ENCODE assay signal across 27 mouse cellular contexts in the genomic region with DNA sequence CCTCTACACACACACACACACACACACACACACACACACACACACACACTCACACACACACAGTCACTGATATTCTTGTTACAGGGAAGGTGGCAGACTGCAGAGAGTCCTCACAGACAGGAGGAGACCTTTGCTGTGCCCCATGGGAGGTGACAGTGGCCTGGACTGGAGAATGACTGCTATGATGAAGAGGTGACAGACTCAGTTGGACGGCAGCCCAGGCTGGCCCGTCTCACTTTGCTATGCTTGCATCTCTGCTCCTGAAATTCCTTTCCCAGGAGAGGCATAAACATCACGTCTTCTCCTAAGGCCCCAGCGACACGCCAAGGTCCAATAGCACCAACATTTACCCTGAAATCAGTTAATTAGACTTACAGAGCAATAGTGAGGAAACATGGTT. TPM values are rescaled to one million over a fixed set of nuclear protein-coding genes. Genes with fewer than 3 reads are reported as not detected.
A peak's percentile ranks its signal among the peaks of the same experiment; 100 is the strongest.
DNase-seq lines count a peak whose midpoint lies in the region; ATAC-seq and TF ChIP-seq lines count a peak whose summit lies in the region.
"Had no signal": no experiment of that assay in that cellular context is flagged by ENCODE, and none has a peak within 500 bp of the region (broad histone marks: within the 10 kb centered on the region; RNA-seq: fewer than 3 reads in every experiment).

No protein-coding gene starts in this region.

- ATAC-seq in lung, embryonic 16.5 days (ENCODE audit: low read depth) = 0 out of 2 replicates have a peak, but pooled peaks have one; percentile 23
- no peak for ATAC-seq in lung, postnatal 0 days
- no peak for ATAC-seq in liver, postnatal 0 days
- ATAC-seq: forebrain, embryonic 14.5 days; forebrain, postnatal 0 days; hindbrain, postnatal 0 days; inflammation-experienced regulatory T-cells, adult 6 months; intestine, embryonic 16.5 days; Patski had no signal

- H3K27ac ChIP-seq in lung, embryonic 16.5 days (ENCODE audit: low read length) = no peak overlapping the region
- no peak overlapping the region for H3K27ac ChIP-seq in lung, postnatal 0 days (ENCODE audit: low read length)
- no peak overlapping the region for H3K27ac ChIP-seq in liver, postnatal 0 days (ENCODE audit: low read depth)
- H3K27ac ChIP-seq: embryonic facial prominence, embryonic 12.5 days; embryonic facial prominence, embryonic 15.5 days; heart, adult 2 months; heart, embryonic 10.5 days; heart, embryonic 13.5 days; hindbrain, embryonic 14.5 days; hindbrain, postnatal 0 days had no signal

- no peak overlapping the region for H3K4me2 ChIP-seq in lung, embryonic 16.5 days (ENCODE audit: low read depth, low read length)
- H3K4me2 ChIP-seq in lung, postnatal 0 days (replicated peaks; ENCODE audit: low read depth, low read length) = no peak overlapping the region
- no peak overlapping the region for H3K4me2 ChIP-seq in liver, postnatal 0 days (ENCODE audit: low read depth, low read length)
- H3K4me2 ChIP-seq: embryonic facial prominence, embryonic 12.5 days; embryonic facial prominence, embryonic 15.5 days; heart, embryonic 13.5 days; hindbrain, embryonic 14.5 days had no signal

- H3K4me1 ChIP-seq in lung, embryonic 16.5 days (replicated peaks; ENCODE audit: control insufficient read depth, insufficient read depth, low read length) = peaks cover 4% of the 10 kb centered on the region; the same call in 1 of the 2 replicates
- no peaks in the 10 kb centered on the region for H3K4me1 ChIP-seq in lung, postnatal 0 days (ENCODE audit: insufficient read depth, low read depth, low read length)
- no peaks in the 10 kb centered on the region for H3K4me1 ChIP-seq in liver, postnatal 0 days (ENCODE audit: insufficient read depth)
- H3K4me1 ChIP-seq: embryonic facial prominence, embryonic 12.5 days; embryonic facial prominence, embryonic 15.5 days; heart, embryonic 10.5 days; heart, embryonic 13.5 days had no signal

- DNase-seq in adrenal gland, postnatal 14 days = peak; percentile 23
- no peak for DNase-seq in adrenal gland, adult 2 months
- peak; percentile 21 to 39 for DNase-seq in cerebellum, postnatal 25 days
- DNase-seq in cerebellum, adult 11-12 months = no peak
- DNase-seq in lung, postnatal 0 days (ENCODE audit: low spot score) = no peak
- DNase-seq in liver, postnatal 0 days = no peak
- DNase-seq: adrenal gland, adult 8-10 months; B cell, adult 2 months; cerebellum, adult 18-20 months; cerebellum, adult 9-11 months; forebrain, postnatal 0 days; gastrocnemius, postnatal 25 days; heart, adult 2 months; heart, postnatal 14 days; heart, postnatal 4 days had no signal

- no peaks in the 10 kb centered on the region for H3K36me3 ChIP-seq in lung, embryonic 16.5 days (ENCODE audit: control insufficient read depth, insufficient read depth, low read length)
- no peaks in the 10 kb centered on the region for H3K36me3 ChIP-seq in lung, postnatal 0 days (ENCODE audit: insufficient read depth, low read length)
- no peaks in the 10 kb centered on the region for H3K36me3 ChIP-seq in liver, postnatal 0 days (replicated peaks; ENCODE audit: insufficient read depth, low read length)
- H3K36me3 ChIP-seq: embryonic facial prominence, embryonic 12.5 days; embryonic facial prominence, embryonic 15.5 days; G1E; heart, embryonic 10.5 days; heart, embryonic 13.5 days had no signal

- TF ChIP-seq EP300 in lung, postnatal 0 days (IDR thresholded peaks at IDR 0.05) = no peak
- no peak for TF ChIP-seq EP300 in liver, postnatal 0 days (IDR thresholded peaks at IDR 0.05; ENCODE audit: low read depth)

- no peak overlapping the region for H3K4me3 ChIP-seq in lung, embryonic 16.5 days (ENCODE audit: low read length)
- no peak overlapping the region for H3K4me3 ChIP-seq in lung, postnatal 0 days (ENCODE audit: low read depth, low read length)
- H3K4me3 ChIP-seq in liver, postnatal 0 days (ENCODE audit: low read depth, low read length) = no peak overlapping the region
- H3K4me3 ChIP-seq: embryonic facial prominence, embryonic 12.5 days; embryonic facial prominence, embryonic 15.5 days; heart, adult 2 months; heart, embryonic 10.5 days; heart, embryonic 13.5 days had no signal

- H3K9me3 ChIP-seq in lung, embryonic 16.5 days (ENCODE audit: control insufficient read depth, low read length) = peaks cover 6% of the 10 kb centered on the region; the same call in 1 of the 2 replicates
- H3K9me3 ChIP-seq in lung, postnatal 0 days (ENCODE audit: low read length) = no peaks in the 10 kb centered on the region
- peaks cover 6% of the 10 kb centered on the region; the same call in 1 of the 2 replicates for H3K9me3 ChIP-seq in liver, postnatal 0 days (ENCODE audit: low read length)
- H3K9me3 ChIP-seq: embryonic facial prominence, embryonic 12.5 days; G1E; heart, embryonic 10.5 days had no signal

- WGBS in lung, embryonic 16.5 days = 50% methylated on average over 5 of the region's 5 CpGs
- 53% methylated on average over 5 of the region's 5 CpGs for WGBS in lung, postnatal 0 days
- WGBS in liver, postnatal 0 days (ENCODE audit: insufficient replicate concordance) = 67% methylated on average over 5 of the region's 5 CpGs

- H3K27me3 ChIP-seq in lung, embryonic 16.5 days (ENCODE audit: control insufficient read depth, insufficient read depth, low read depth, low read length) = no peaks in the 10 kb centered on the region
- H3K27me3 ChIP-seq in lung, postnatal 0 days (replicated peaks; ENCODE audit: insufficient read depth, low read length) = no peaks in the 10 kb centered on the region
- no peaks in the 10 kb centered on the region for H3K27me3 ChIP-seq in liver, postnatal 0 days (ENCODE audit: insufficient read depth, low read length)
- H3K27me3 ChIP-seq: embryonic facial prominence, embryonic 12.5 days; embryonic facial prominence, embryonic 15.5 days had no signal

- H3K9ac ChIP-seq in lung, embryonic 16.5 days (ENCODE audit: low read length) = no peak overlapping the region
- H3K9ac ChIP-seq in lung, postnatal 0 days (replicated peaks; ENCODE audit: low read depth) = no peak overlapping the region
- no peak overlapping the region for H3K9ac ChIP-seq in liver, postnatal 0 days (replicated peaks)
- H3K9ac ChIP-seq: embryonic facial prominence, embryonic 12.5 days; embryonic facial prominence, embryonic 15.5 days; forebrain, postnatal 0 days; heart, embryonic 13.5 days; hindbrain, embryonic 14.5 days had no signal

- no peak for TF ChIP-seq CTCF in lung, postnatal 0 days (IDR thresholded peaks at IDR 0.05)
- TF ChIP-seq CTCF in liver, postnatal 0 days (IDR thresholded peaks at IDR 0.05; ENCODE audit: low read depth) = no peak

RNA-seq across cellular contexts. Expression of a gene that starts 23.5 kb away (rescaled TPM):
- total RNA-seq in adrenal gland, postnatal 14 days (2021) = 114 and 117 TPM in 2 replicates
- 100 to 1,000 TPM; 116 to 121 TPM for total RNA-seq in adrenal gland, adult 2 months (2021)
- 153 and 200 TPM in 2 replicates for polyA plus RNA-seq in adrenal gland, adult 2 months (2012; rRNA removed)
- 8.4 and 8.5 TPM in 2 replicates for polyA plus RNA-seq in lung, embryonic 16.5 days (2015; fragmentation: Nextera tagmentation; extraction: Ambion mirVana)
- polyA plus RNA-seq in lung, postnatal 0 days (2015; fragmentation: Nextera tagmentation; extraction: Ambion mirVana) = 25.4 and 32.0 TPM in 2 replicates
- polyA plus RNA-seq in liver, postnatal 0 days (2015; fragmentation: Nextera tagmentation; extraction: Ambion mirVana) = 12.7 and 14.5 TPM in 2 replicates

Comparison
In these comparisons a context has a peak if more than half of its experiments do, and no peak if none do; other contexts are left out.
1. DNase-seq: peak in adrenal gland, postnatal 14 days (single experiment) and cerebellum, postnatal 25 days (2 of 2); none in adrenal gland, adult 2 months (single experiment), cerebellum, adult 11-12 months (single experiment), lung, postnatal 0 days (single experiment) and liver, postnatal 0 days (single experiment).